Comparison of ENCODE assay signal across 21 mouse cellular contexts in the genomic region with DNA sequence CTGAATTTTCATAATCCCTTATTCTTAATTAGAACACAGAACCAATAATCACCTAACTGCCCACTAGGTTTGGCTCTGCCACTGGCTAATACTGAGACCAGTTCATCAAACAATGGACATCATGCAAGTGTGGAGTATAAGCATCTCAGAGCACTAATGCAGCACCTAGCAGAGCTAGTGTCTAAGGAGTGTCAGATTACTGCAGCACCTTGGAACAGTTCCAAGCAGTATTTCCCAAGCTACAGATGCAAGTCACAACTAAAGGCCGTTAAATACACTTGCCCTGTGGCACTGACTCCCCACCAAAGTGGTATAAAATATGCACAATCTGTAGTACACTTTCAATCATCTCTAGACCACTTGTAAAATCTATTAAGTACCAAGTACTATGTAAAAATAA. TPM values are rescaled to one million over a fixed set of nuclear protein-coding genes. Genes with fewer than 3 reads are reported as not detected.
DNase-seq lines count a peak whose midpoint lies in the region; ATAC-seq and TF ChIP-seq lines count a peak whose summit lies in the region.
"Had no signal": no experiment of that assay in that cellular context is flagged by ENCODE, and none has a peak within 500 bp of the region (broad histone marks: within the 10 kb centered on the region; RNA-seq: fewer than 3 reads in every experiment).

No protein-coding gene starts in this region.

- no peak for ATAC-seq in liver, embryonic 11.5 days (replicated peaks; ENCODE audit: low FRiP score)
- ATAC-seq in embryonic facial prominence, embryonic 14.5 days (ENCODE audit: low read depth): no peak
- ATAC-seq: midbrain, embryonic 16.5 days had no signal

- WGBS in liver, adult 2 months: 2% methylated on average over 1 of the region's 1 CpGs
- WGBS in liver, embryonic 11.5 days: 48% methylated on average over 1 of the region's 1 CpGs
- WGBS in embryonic facial prominence, embryonic 14.5 days: 11% methylated on average over 1 of the region's 1 CpGs

- H3K27me3 ChIP-seq in liver, adult 2 months (ENCODE audit: control insufficient read depth, insufficient read depth, low read length): no peaks in the 10 kb centered on the region
- H3K27me3 ChIP-seq in liver, embryonic 11.5 days (replicated peaks; ENCODE audit: control insufficient read depth, insufficient read depth, low read length): no peaks in the 10 kb centered on the region
- no peaks in the 10 kb centered on the region for H3K27me3 ChIP-seq in embryonic facial prominence, embryonic 14.5 days (replicated peaks; ENCODE audit: control insufficient read depth, insufficient read depth, low read length)
- H3K27me3 ChIP-seq: CH12.LX; embryonic facial prominence, embryonic 12.5 days; forebrain, embryonic 12.5 days; heart, embryonic 15.5 days; limb, embryonic 12.5 days; neural tube, embryonic 13.5 days had no signal

- no peak overlapping the region for H3K9ac ChIP-seq in liver, adult 2 months (ENCODE audit: low read depth, low read length)
- no peak overlapping the region for H3K9ac ChIP-seq in liver, embryonic 11.5 days (ENCODE audit: low read depth, low read length)
- no peak overlapping the region for H3K9ac ChIP-seq in embryonic facial prominence, embryonic 14.5 days (ENCODE audit: low read depth, low read length)
- H3K9ac ChIP-seq: embryonic facial prominence, embryonic 12.5 days; forebrain, embryonic 12.5 days; heart, embryonic 15.5 days; limb, embryonic 12.5 days; neural tube, embryonic 13.5 days had no signal

- H3K9me3 ChIP-seq in liver, embryonic 11.5 days (ENCODE audit: control insufficient read depth, low read length): no peaks in the 10 kb centered on the region
- H3K9me3 ChIP-seq in embryonic facial prominence, embryonic 14.5 days (ENCODE audit: control insufficient read depth, low read length): no peaks in the 10 kb centered on the region
- H3K9me3 ChIP-seq: embryonic facial prominence, embryonic 12.5 days; forebrain, embryonic 12.5 days; heart, embryonic 15.5 days; limb, embryonic 12.5 days; neural tube, embryonic 13.5 days had no signal

- H3K4me2 ChIP-seq in liver, embryonic 11.5 days: no peak overlapping the region
- H3K4me2 ChIP-seq in embryonic facial prominence, embryonic 14.5 days (ENCODE audit: low read depth, low read length): no peak overlapping the region
- H3K4me2 ChIP-seq: embryonic facial prominence, embryonic 12.5 days; forebrain, embryonic 12.5 days; heart, embryonic 15.5 days; limb, embryonic 12.5 days; neural tube, embryonic 13.5 days had no signal

- peaks cover 4% of the 10 kb centered on the region for H3K36me3 ChIP-seq in liver, adult 2 months (ENCODE audit: control insufficient read depth, insufficient read depth, low read length)
- peaks cover 3% of the 10 kb centered on the region; the same call in 1 of the 2 replicates for H3K36me3 ChIP-seq in liver, embryonic 11.5 days (ENCODE audit: control insufficient read depth, insufficient read depth, low read length)
- H3K36me3 ChIP-seq in embryonic facial prominence, embryonic 14.5 days (ENCODE audit: control insufficient read depth, insufficient read depth, low read length): peaks cover 4% of the 10 kb centered on the region

- TF ChIP-seq CTCF in liver, adult 2 months (IDR thresholded peaks at IDR 0.05; ENCODE audit: low read depth, low read length): no peak

- no peak for TF ChIP-seq POLR2A in liver, adult 2 months (IDR thresholded peaks at IDR 0.05; ENCODE audit: extremely low read depth, insufficient read depth, low read length)

- intact Hi-C loops in heart, postnatal 10 days (cut with DNase I): no loop called here

- peak; percentile 12 to 14 for DNase-seq in heart, postnatal 10 days
- no peak for DNase-seq in heart, postnatal 4 days
- DNase-seq in liver, adult 2 months (ENCODE audit: extremely low read depth, low read depth, low spot score): peak; percentile 73
- no peak for DNase-seq in liver, embryonic 11.5 days (ENCODE audit: low spot score)
- DNase-seq in MN1 (ENCODE audit: low spot score): peak; percentile 48
- peak; percentile 76 for DNase-seq in embryonic facial prominence, embryonic 14.5 days (ENCODE audit: low spot score)
- DNase-seq in ovary, postnatal 14 days (ENCODE audit: low spot score): no peak
- DNase-seq in natural killer cell, adult 2 months (ENCODE audit: low spot score in 2 of 2): no peak
- DNase-seq: adrenal gland, adult 2 months; cerebellum, postnatal 10 days; gastrocnemius, postnatal 14 days; spleen, adult 18-20 months; thymus, postnatal 25 days had no signal

- no peak overlapping the region for H3K27ac ChIP-seq in liver, adult 2 months (replicated peaks; ENCODE audit: insufficient read depth, low read depth, low read length)
- H3K27ac ChIP-seq in liver, embryonic 11.5 days (ENCODE audit: low read depth, low read length): no peak overlapping the region
- no peak overlapping the region for H3K27ac ChIP-seq in embryonic facial prominence, embryonic 14.5 days (replicated peaks; ENCODE audit: low read depth, low read length)
- H3K27ac ChIP-seq: embryonic facial prominence, embryonic 12.5 days; forebrain, embryonic 12.5 days; heart, embryonic 15.5 days; limb, embryonic 12.5 days; neural tube, embryonic 13.5 days; stomach, postnatal 0 days had no signal

- H3K79me2 ChIP-seq in liver, adult 2 months (ENCODE audit: control insufficient read depth, insufficient read depth, low read length): peaks cover 38% of the 10 kb centered on the region

- H3K4me3 ChIP-seq in liver, adult 2 months (ENCODE audit: insufficient read depth, low read depth, low read length): no peak overlapping the region
- no peak overlapping the region for H3K4me3 ChIP-seq in liver, embryonic 11.5 days (ENCODE audit: low read depth, low read length)
- no peak overlapping the region for H3K4me3 ChIP-seq in embryonic facial prominence, embryonic 14.5 days (ENCODE audit: low read depth, low read length)
- H3K4me3 ChIP-seq: embryonic facial prominence, embryonic 12.5 days; forebrain, embryonic 12.5 days; heart, embryonic 15.5 days; limb, embryonic 12.5 days; neural tube, embryonic 13.5 days had no signal

- peaks cover 27% of the 10 kb centered on the region for H3K4me1 ChIP-seq in liver, adult 2 months (ENCODE audit: control insufficient read depth, insufficient read depth, low read length)
- peaks cover 24% of the 10 kb centered on the region for H3K4me1 ChIP-seq in liver, embryonic 11.5 days (replicated peaks; ENCODE audit: control insufficient read depth, insufficient read depth, low read length)
- H3K4me1 ChIP-seq in embryonic facial prominence, embryonic 14.5 days (ENCODE audit: control insufficient read depth, insufficient read depth, low read length): no peaks in the 10 kb centered on the region
- H3K4me1 ChIP-seq: embryonic facial prominence, embryonic 12.5 days had no signal

RNA-seq across cellular contexts. Expression of gene Scaf4, which starts 17.7 kb away (rescaled TPM):
- total RNA-seq in heart, postnatal 10 days (2021): 10 to 100 TPM; 26.8 to 31.2 TPM
- 10 to 100 TPM; 31.1 to 36.3 TPM for total RNA-seq in heart, postnatal 4 days (2021)
- total RNA-seq in liver, adult 2 months (2014; rRNA removed): 8.2 and 10.7 TPM in 2 replicates
- 14.7 and 20.9 TPM in 2 replicates for polyA plus RNA-seq in liver, adult 2 months (2012; rRNA removed)
- polyA plus RNA-seq in liver, embryonic 11.5 days (2014; fragmentation: Nextera tagmentation; extraction: Ambion mirVana): 34.7 and 38.4 TPM in 2 replicates
- polyA plus RNA-seq in embryonic facial prominence, embryonic 14.5 days (2014; fragmentation: Nextera tagmentation; extraction: Ambion mirVana): 23.6 and 25.4 TPM in 2 replicates

RNA-seq across cellular contexts. Expression of gene Sod1, which starts 46.0 kb away (rescaled TPM):
- total RNA-seq in heart, postnatal 10 days (2021): 100 to 1,000 TPM; 520 to 541 TPM
- total RNA-seq in heart, postnatal 4 days (2021): 100 to 1,000 TPM; 499 to 512 TPM
- 1,217 and 1,360 TPM in 2 replicates for total RNA-seq in liver, adult 2 months (2014; rRNA removed)
- polyA plus RNA-seq in liver, adult 2 months (2012; rRNA removed): 1,719 and 1,927 TPM in 2 replicates
- polyA plus RNA-seq in liver, embryonic 11.5 days (2014; fragmentation: Nextera tagmentation; extraction: Ambion mirVana): 1,899 and 2,008 TPM in 2 replicates
- polyA plus RNA-seq in embryonic facial prominence, embryonic 14.5 days (2014; fragmentation: Nextera tagmentation; extraction: Ambion mirVana): 1,098 and 1,130 TPM in 2 replicates

Comparison
In these comparisons a context has a peak if more than half of its experiments do, and no peak if none do; other contexts are left out.
1. DNase-seq: peak in heart, postnatal 10 days (2 of 2), liver, adult 2 months (single experiment), MN1 (single experiment) and embryonic facial prominence, embryonic 14.5 days (single experiment); none in heart, postnatal 4 days (single experiment), liver, embryonic 11.5 days (single experiment), ovary, postnatal 14 days (single experiment) and natural killer cell, adult 2 months (0 of 2).